Mouse (Mus musculus): ENCODE results near the gene Oxt. TPM values are rescaled to one million over a fixed set of nuclear protein-coding genes. Genes with fewer than 3 reads are reported as not detected.

The Oxt gene
- total and polyA plus RNA-seq, 3 experiments = not detected

DNA sequence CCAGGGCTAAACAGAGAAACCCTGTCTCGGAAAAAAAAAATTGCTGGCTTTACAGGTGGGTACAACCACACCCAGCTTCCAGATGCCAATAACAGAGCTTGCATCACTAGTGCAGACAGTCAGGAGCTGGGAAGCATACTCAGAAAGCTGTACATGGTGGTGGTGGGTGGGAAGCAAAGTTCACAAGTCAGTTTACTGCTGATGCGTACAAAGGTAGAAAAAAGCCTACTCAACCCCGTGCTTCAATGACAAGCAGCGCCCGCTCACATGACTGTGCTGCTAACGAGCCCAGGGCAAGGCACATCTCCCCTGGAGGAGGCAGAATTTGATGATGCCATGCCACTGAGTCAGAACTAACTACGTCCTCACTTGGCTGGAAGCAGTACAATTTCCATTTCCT is 43.0 kb downstream of the Oxt start:
- H3K4me3 ChIP-seq (ENCODE audit: low read depth, low read length) = no peak overlapping the region
- no peak for TF ChIP-seq CTCF (IDR thresholded peaks at IDR 0.05; ENCODE audit: low read depth, low read length)
- H3K9me3 ChIP-seq (replicated peaks) = no peaks in the 10 kb centered on the region
- DNase-seq (ENCODE audit: low spot score) = no peak
- peaks cover 90% of the 10 kb centered on the region for H3K36me3 ChIP-seq (replicated peaks)
- ATAC-seq (ENCODE audit: extremely low read depth, insufficient number of reproducible peaks, low FRiP score, poor library complexity, severe bottlenecking) = no peak
- H3K27me3 ChIP-seq (ENCODE audit: insufficient read depth, low read length) = no peaks in the 10 kb centered on the region
- no peaks in the 10 kb centered on the region; the same call in 1 of the 2 replicates for H3K4me1 ChIP-seq (ENCODE audit: insufficient read depth, low read depth, low read length)

Other genes with a start within 250 kb of the Oxt start
- gene Cpxm1, start 178.6 kb upstream of the Oxt start, total RNA-seq (2014; fragmentation: Nextera tagmentation) = 0.29 TPM in 1 of 2 replicates, not detected in the other
- not detected in 2 replicates for gene Cpxm1, start 178.6 kb upstream of the Oxt start, total RNA-seq (2017)
- gene Cpxm1, start 178.6 kb upstream of the Oxt start, polyA plus RNA-seq (2012) = not detected in 2 replicates
- not detected in 2 replicates for gene Gm28372, start 170.9 kb upstream of the Oxt start, total RNA-seq (2014; fragmentation: Nextera tagmentation)
- not detected in 2 replicates for gene Gm28372, start 170.9 kb upstream of the Oxt start, total RNA-seq (2017)
- gene Gm28372, start 170.9 kb upstream of the Oxt start, polyA plus RNA-seq (2012) = not detected in 2 replicates
- gene 1700020A23Rik, start 170.9 kb upstream of the Oxt start, total RNA-seq (2014; fragmentation: Nextera tagmentation) = not detected in 2 replicates
- gene 1700020A23Rik, start 170.9 kb upstream of the Oxt start, total RNA-seq (2017) = not detected in 2 replicates
- not detected in 2 replicates for gene 1700020A23Rik, start 170.9 kb upstream of the Oxt start, polyA plus RNA-seq (2012)
- not detected in 2 replicates for gene Tmem239, start 169.7 kb upstream of the Oxt start, total RNA-seq (2014; fragmentation: Nextera tagmentation)
- gene Tmem239, start 169.7 kb upstream of the Oxt start, total RNA-seq (2017) = not detected in 2 replicates
- not detected in 2 replicates for gene Tmem239, start 169.7 kb upstream of the Oxt start, polyA plus RNA-seq (2012)
- gene Vps16, start 151.8 kb upstream of the Oxt start, total RNA-seq (2014; fragmentation: Nextera tagmentation) = 55.2 and 58.9 TPM in 2 replicates
- 180 and 190 TPM in 2 replicates for gene Vps16, start 151.8 kb upstream of the Oxt start, total RNA-seq (2017)
- 12.6 and 20.2 TPM in 2 replicates for gene Vps16, start 151.8 kb upstream of the Oxt start, polyA plus RNA-seq (2012)
- gene Pced1a, start 151.5 kb upstream of the Oxt start, total RNA-seq (2014; fragmentation: Nextera tagmentation) = 16.9 and 17.6 TPM in 2 replicates
- 13.9 and 20.0 TPM in 2 replicates for gene Pced1a, start 151.5 kb upstream of the Oxt start, total RNA-seq (2017)
- 17.4 and 19.7 TPM in 2 replicates for gene Pced1a, start 151.5 kb upstream of the Oxt start, polyA plus RNA-seq (2012)
- gene Ptpra, start 125.9 kb upstream of the Oxt start, total RNA-seq (2014; fragmentation: Nextera tagmentation) = 60.6 and 97.7 TPM in 2 replicates
- gene Ptpra, start 125.9 kb upstream of the Oxt start, total RNA-seq (2017) = 119 and 127 TPM in 2 replicates
- gene Ptpra, start 125.9 kb upstream of the Oxt start, polyA plus RNA-seq (2012) = 11.4 and 22.6 TPM in 2 replicates
- gene Mrps26, start 12.4 kb upstream of the Oxt start, total RNA-seq (2014; fragmentation: Nextera tagmentation) = 75.7 and 93.8 TPM in 2 replicates
- gene Mrps26, start 12.4 kb upstream of the Oxt start, total RNA-seq (2017) = 60.6 and 79.2 TPM in 2 replicates
- 144 and 187 TPM in 2 replicates for gene Mrps26, start 12.4 kb upstream of the Oxt start, polyA plus RNA-seq (2012)
- not detected in 2 replicates for gene Avp, start 6.4 kb downstream of the Oxt start, total RNA-seq (2014; fragmentation: Nextera tagmentation)
- not detected in 2 replicates for gene Avp, start 6.4 kb downstream of the Oxt start, total RNA-seq (2017)
- not detected in 2 replicates for gene Avp, start 6.4 kb downstream of the Oxt start, polyA plus RNA-seq (2012)
- gene Fastkd5, start 53.9 kb downstream of the Oxt start, total RNA-seq (2014; fragmentation: Nextera tagmentation) = 20.5 and 26.4 TPM in 2 replicates
- 27.6 and 29.9 TPM in 2 replicates for gene Fastkd5, start 53.9 kb downstream of the Oxt start, total RNA-seq (2017)
- 0.81 and 1.3 TPM in 2 replicates for gene Fastkd5, start 53.9 kb downstream of the Oxt start, polyA plus RNA-seq (2012)
- 11.2 and 13.0 TPM in 2 replicates for gene Ubox5, start 53.9 kb downstream of the Oxt start, total RNA-seq (2014; fragmentation: Nextera tagmentation)
- gene Ubox5, start 53.9 kb downstream of the Oxt start, total RNA-seq (2017) = 9.0 and 9.7 TPM in 2 replicates
- gene Ubox5, start 53.9 kb downstream of the Oxt start, polyA plus RNA-seq (2012) = 2.7 and 3.2 TPM in 2 replicates
- gene Lzts3, start 66.6 kb downstream of the Oxt start, total RNA-seq (2014; fragmentation: Nextera tagmentation) = 1.2 TPM in 1 of 2 replicates, not detected in the other
- 0.55 and 0.81 TPM in 2 replicates for gene Lzts3, start 66.6 kb downstream of the Oxt start, total RNA-seq (2017)
- 1.1 and 1.2 TPM in 2 replicates for gene Lzts3, start 66.6 kb downstream of the Oxt start, polyA plus RNA-seq (2012)
- 18.0 and 29.9 TPM in 2 replicates for gene Ddrgk1, start 88.5 kb downstream of the Oxt start, total RNA-seq (2014; fragmentation: Nextera tagmentation)
- 39.3 and 47.4 TPM in 2 replicates for gene Ddrgk1, start 88.5 kb downstream of the Oxt start, total RNA-seq (2017)
- gene Ddrgk1, start 88.5 kb downstream of the Oxt start, polyA plus RNA-seq (2012) = 66.8 and 67.4 TPM in 2 replicates
- 11.1 and 12.9 TPM in 2 replicates for gene Itpa, start 91.4 kb downstream of the Oxt start, total RNA-seq (2014; fragmentation: Nextera tagmentation)
- 113 and 136 TPM in 2 replicates for gene Itpa, start 91.4 kb downstream of the Oxt start, total RNA-seq (2017)
- gene Itpa, start 91.4 kb downstream of the Oxt start, polyA plus RNA-seq (2012) = 4.0 and 10.9 TPM in 2 replicates
- gene Slc4a11, start 121.3 kb downstream of the Oxt start, total RNA-seq (2014; fragmentation: Nextera tagmentation) = not detected in 2 replicates
- gene Slc4a11, start 121.3 kb downstream of the Oxt start, total RNA-seq (2017) = 0.06 and 0.66 TPM in 2 replicates
- 0.02 TPM in 2 replicates for gene Slc4a11, start 121.3 kb downstream of the Oxt start, polyA plus RNA-seq (2012)